Mouse (Mus musculus): ENCODE data around the gene Sf3b6.

GRCm38 (mm10) chr12:4774895-4775587, 42.3 kb upstream of the Sf3b6 start:
- no peak for TF ChIP-seq CTCF (conservative IDR thresholded peaks at IDR 0.05; ENCODE audit: insufficient read depth, insufficient read length, low read depth, low read length)
- TF ChIP-seq POLR2A (IDR thresholded peaks at IDR 0.05; ENCODE audit: low read depth, low read length) = no peak
